Mouse (Mus musculus) ES-Bruce4 (cell line): Measurements from ENCODE around the gene Snrnp70.

ENCODE experiments used
- CTCF ChIP-seq: IDR thresholded peaks from one replicate; pipeline ENCODE4 v1.8.1; 2011; ENCODE audit warnings: low read depth, low read length
- POLR2A ChIP-seq: IDR thresholded peaks from one replicate; pipeline ENCODE4 v1.8.1; 2011; ENCODE audit warnings: low read length; ENCODE audit not compliant: insufficient read depth

- TF ChIP-seq POLR2A (no peak), CTCF (peak; percentile 71)
These were observed 64.0 kb downstream of the Snrnp70 start for GRCm38 (mm10) chr7:45331502-45331901.
